Mouse (Mus musculus) liver, adult 2 months (tissue): ENCODE data around the gene Cfap54. TPM values are rescaled to one million over a fixed set of nuclear protein-coding genes. Genes with fewer than 3 reads are reported as not detected.
A peak's percentile ranks its signal among the peaks of the same experiment; 100 is the strongest.

Experiments
- DNase-seq: peaks from one replicate; pipeline ENCODE4 v3.0.0-alpha.2; 2011; ENCODE audit warnings: low read depth, low spot score; ENCODE audit errors: extremely low read depth
- H3K27ac ChIP-seq: fragments of 200-500 bp; replicated peaks from 2 replicates; pipeline ENCODE4 v1.5.1; 2012; ENCODE audit warnings: low read depth, mild to moderate bottlenecking, control low read depth, inconsistent platforms, low read length; ENCODE audit not compliant: insufficient read depth
- H3K27me3 ChIP-seq: fragments of 200-500 bp; 2 replicates; pipeline ENCODE4 v1.6.1; 2012; ENCODE audit warnings: mild to moderate bottlenecking, moderate library complexity, low read length, inconsistent platforms; ENCODE audit not compliant: control insufficient read depth, insufficient read depth
- H3K36me3 ChIP-seq: fragments of 200-500 bp; 2 replicates; pipeline ENCODE4 v1.6.1; 2012; ENCODE audit warnings: low read length, inconsistent platforms; ENCODE audit not compliant: control insufficient read depth, insufficient read depth
- H3K4me1 ChIP-seq: fragments of 200-500 bp; 2 replicates; pipeline ENCODE4 v1.6.1; 2011; ENCODE audit warnings: low read length; ENCODE audit not compliant: control insufficient read depth, insufficient read depth
- H3K4me3 ChIP-seq: fragments of 200-500 bp; 2 replicates; pipeline ENCODE4 v1.5.1; 2011; ENCODE audit warnings: low read depth, mild to moderate bottlenecking, control low read depth, low read length, moderate library complexity; ENCODE audit not compliant: insufficient read depth
- H3K79me2 ChIP-seq: fragments of 200-500 bp; 2 replicates; pipeline ENCODE4 v1.6.1; 2012; ENCODE audit warnings: inconsistent platforms, mild to moderate bottlenecking, low read length, moderate library complexity; ENCODE audit not compliant: control insufficient read depth, insufficient read depth
- H3K9ac ChIP-seq: fragments of 200-500 bp; 2 replicates; pipeline ENCODE4 v1.6.1; 2012; ENCODE audit warnings: low read depth, mild to moderate bottlenecking, control low read depth, inconsistent platforms, low read length
- CTCF ChIP-seq: fragments of 200-500 bp; IDR thresholded peaks from 2 replicates; pipeline ENCODE4 v1.5.1; 2011; ENCODE audit warnings: low read depth, low read length, control low read depth
- POLR2A ChIP-seq: fragments of 200-500 bp; IDR thresholded peaks from 2 replicates; pipeline ENCODE4 v1.6.1; 2011; ENCODE audit warnings: low read length, control low read depth; ENCODE audit not compliant: insufficient read depth; ENCODE audit errors: extremely low read depth
- WGBS: fragments of 180-500 bp; shearing (Covaris S2); methylation state at CpG from one replicate; pipeline ENCODE4 v1.1.7; 2018; 5-methylcytosine and 5-hydroxymethylcytosine counted together
- polyA plus RNA-seq: library from polyadenylated mRNA; depleted of rRNA; stranded (reverse); fragments of >200 nt; gene quantifications from 2 replicates; pipeline ENCODE4 v1.2.3, GENCODE M21; 2012
- total RNA-seq: library from RNA; depleted of rRNA; stranded (reverse); fragments of >200 nt; gene quantifications from 2 replicates; pipeline ENCODE4 v1.2.3, GENCODE M21; 2014

The Cfap54 gene
- total and polyA plus RNA-seq, 2 experiments: 0.27 to 0.65 TPM

DNA sequence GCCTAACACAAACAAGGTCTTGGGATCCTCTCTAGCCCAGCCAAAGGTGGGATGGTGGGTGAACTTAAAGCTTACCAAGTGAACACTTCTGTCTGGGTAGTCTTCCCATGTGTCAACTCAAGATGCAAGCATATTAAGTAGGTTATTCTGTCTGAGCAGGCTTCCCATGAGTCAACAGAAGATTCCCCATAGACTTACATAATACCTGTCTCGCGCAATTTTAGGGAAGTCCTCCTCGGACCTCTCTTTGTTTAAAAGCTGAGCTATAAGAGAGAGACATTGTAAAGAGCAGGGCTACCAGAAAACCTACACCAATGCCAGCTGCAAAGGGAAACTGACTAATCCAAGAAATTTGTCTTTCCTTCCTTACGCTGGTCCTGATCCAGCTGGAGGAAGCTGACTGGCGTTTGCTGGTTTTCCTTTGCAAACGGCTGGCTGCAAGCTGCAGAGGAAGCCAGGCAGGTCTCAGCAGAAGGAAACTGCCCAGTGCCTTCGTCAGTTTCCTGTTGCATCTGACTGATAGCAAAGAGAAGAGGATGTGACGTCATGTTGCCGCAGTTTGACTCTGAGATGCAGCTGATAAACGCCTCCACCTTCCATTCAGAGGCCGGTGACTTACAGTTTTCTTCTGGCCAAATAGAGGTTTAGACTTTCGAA lies 42.7 kb upstream of the Cfap54 start:
- 59% methylated on average over 12 of the region's 12 CpGs for WGBS
- H3K4me3 ChIP-seq: peak overlapping the region; percentile 35
- no peaks in the 10 kb centered on the region for H3K36me3 ChIP-seq
- no peak overlapping the region for H3K9ac ChIP-seq
- peak overlapping the region; percentile 60 for H3K27ac ChIP-seq
- peak; percentile 48 for DNase-seq
- H3K4me1 ChIP-seq: peaks cover 2% of the 10 kb centered on the region
- no peaks in the 10 kb centered on the region for H3K27me3 ChIP-seq
- TF ChIP-seq POLR2A: no peak
- no peak for TF ChIP-seq CTCF
- H3K79me2 ChIP-seq: no peaks in the 10 kb centered on the region

- Histone ChIP-seq H3K9ac (no peak overlapping the region), H3K27ac (0 out of 2 replicates have a peak overlapping the region, but pooled peaks have one; percentile 36), H3K4me1 (peaks cover 2% of the 10 kb centered on the region), H3K79me2 (no peaks in the 10 kb centered on the region), H3K27me3 (no peaks in the 10 kb centered on the region), H3K36me3 (no peaks in the 10 kb centered on the region), H3K4me3 (no peak overlapping the region)
- 81% methylated on average over 4 of the region's 4 CpGs for WGBS
- DNase-seq: no peak
- TF ChIP-seq POLR2A (no peak), CTCF (no peak)
Measured at GRCm38 (mm10) chr10:93123310-93123709, 41.9 kb upstream of the Cfap54 start.

GRCm38 (mm10) chr10:93122399-93123184 lies 41.2 kb upstream of the Cfap54 start:
- H3K79me2 ChIP-seq: no peaks in the 10 kb centered on the region
- H3K36me3 ChIP-seq: no peaks in the 10 kb centered on the region
- H3K27me3 ChIP-seq: no peaks in the 10 kb centered on the region
- H3K27ac ChIP-seq: no peak overlapping the region
- DNase-seq: no peak
- H3K9ac ChIP-seq: no peak overlapping the region
- H3K4me3 ChIP-seq: no peak overlapping the region
- 86% methylated on average over 12 of the region's 12 CpGs for WGBS
- TF ChIP-seq POLR2A: no peak
- H3K4me1 ChIP-seq: peaks cover 2% of the 10 kb centered on the region

DNA sequence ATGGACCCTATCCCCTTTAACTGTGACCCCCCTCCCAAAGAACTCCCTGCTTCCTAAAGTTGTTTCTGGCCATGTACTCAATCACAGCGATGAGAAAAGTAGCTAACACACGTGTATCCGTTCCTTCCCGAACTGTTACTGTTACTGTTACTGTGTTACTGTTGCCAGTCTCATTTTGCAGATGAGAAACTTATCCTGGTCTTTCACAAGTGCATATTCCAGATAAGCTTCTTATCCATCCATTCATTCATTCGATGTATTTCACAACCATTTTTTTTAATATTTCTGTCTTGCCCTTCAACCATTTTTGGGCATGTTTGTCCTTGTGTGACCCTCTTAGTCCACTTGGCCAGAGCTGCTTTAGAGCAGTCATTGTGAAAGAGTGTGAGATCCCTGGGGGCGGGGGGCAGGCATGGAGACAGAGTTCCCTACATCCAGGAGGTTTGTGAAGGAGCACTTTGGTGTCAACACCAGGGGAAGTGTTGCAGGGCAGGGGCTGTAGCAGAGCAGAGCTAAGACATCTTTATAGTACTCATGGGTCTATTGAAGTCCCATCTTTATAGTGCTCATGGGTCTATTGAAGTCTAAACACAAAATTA lies 39.9 kb upstream of the Cfap54 start:
- WGBS: 91% methylated on average over 6 of the region's 6 CpGs
- no peak for TF ChIP-seq POLR2A
- no peak for TF ChIP-seq CTCF
- H3K36me3 ChIP-seq: no peaks in the 10 kb centered on the region
- H3K4me1 ChIP-seq: peaks cover 2% of the 10 kb centered on the region
- no peaks in the 10 kb centered on the region for H3K79me2 ChIP-seq
- no peak overlapping the region for H3K9ac ChIP-seq
- H3K27ac ChIP-seq: no peak overlapping the region
- DNase-seq: no peak
- no peak overlapping the region for H3K4me3 ChIP-seq
- no peaks in the 10 kb centered on the region for H3K27me3 ChIP-seq

GRCm38 (mm10) chr10:93119809-93120208 lies 38.4 kb upstream of the Cfap54 start:
- WGBS: 85% methylated on average over 5 of the region's 5 CpGs
- no peaks in the 10 kb centered on the region; the same call in 1 of the 2 replicates for H3K4me1 ChIP-seq
- H3K36me3 ChIP-seq: no peaks in the 10 kb centered on the region
- H3K4me3 ChIP-seq: no peak overlapping the region
- no peak overlapping the region for H3K27ac ChIP-seq
- no peaks in the 10 kb centered on the region for H3K27me3 ChIP-seq
- TF ChIP-seq POLR2A: no peak
- TF ChIP-seq CTCF: no peak
- no peak for DNase-seq
- no peaks in the 10 kb centered on the region for H3K79me2 ChIP-seq
- H3K9ac ChIP-seq: no peak overlapping the region
